Mouse (Mus musculus) liver, adult 2 months (tissue): ENCODE measurements around the gene Nxn.

Source experiments
- CTCF ChIP-seq: fragments of 200-500 bp; IDR thresholded peaks from 2 replicates; pipeline ENCODE4 v1.5.1; 2011; ENCODE audit warnings: low read depth, low read length, control low read depth
- POLR2A ChIP-seq: fragments of 200-500 bp; IDR thresholded peaks from 2 replicates; pipeline ENCODE4 v1.6.1; 2011; ENCODE audit warnings: low read length, control low read depth; ENCODE audit not compliant: insufficient read depth; ENCODE audit errors: extremely low read depth

GRCm38 (mm10) chr11:76339830-76340229 lies 59.1 kb downstream of the Nxn start:
- no peak for TF ChIP-seq CTCF
- no peak for TF ChIP-seq POLR2A
